Mouse (Mus musculus) midbrain, embryonic 13.5 days (tissue): ENCODE results near the gene Pik3cb. TPM values are rescaled to one million over a fixed set of nuclear protein-coding genes. Genes with fewer than 3 reads are reported as not detected.

ENCODE experiments used
- ATAC-seq: fragments of 200-750 bp; cut with Nextera tagmentation; 2 replicates; pipeline ENCODE4 v1.8.0; 2017; ENCODE audit warnings: mild to moderate bottlenecking, moderate TSS enrichment, moderate library complexity
- H3K27ac ChIP-seq: fragments of 300-500 bp; sonication (generic); 2 replicates; pipeline ENCODE4 v1.5.1; 2015; ENCODE audit warnings: inconsistent platforms, mild to moderate bottlenecking, moderate library complexity
- H3K27me3 ChIP-seq: fragments of 300-500 bp; sonication (generic); 2 replicates; pipeline ENCODE4 v1.6.1; 2015; ENCODE audit warnings: mild to moderate bottlenecking, inconsistent platforms
- H3K36me3 ChIP-seq: fragments of 300-500 bp; sonication (generic); 2 replicates; pipeline ENCODE4 v1.6.1; 2015; ENCODE audit warnings: mild to moderate bottlenecking, inconsistent platforms
- H3K4me1 ChIP-seq: fragments of 300-500 bp; sonication (generic); replicated peaks from 2 replicates; pipeline ENCODE4 v1.6.1; 2015; ENCODE audit warnings: inconsistent platforms
- H3K4me2 ChIP-seq: fragments of 300-500 bp; sonication (generic); replicated peaks from 2 replicates; pipeline ENCODE4 v1.6.1; 2015; ENCODE audit warnings: moderate library complexity, mild to moderate bottlenecking, inconsistent platforms
- H3K4me3 ChIP-seq: fragments of 300-500 bp; sonication (generic); replicated peaks from 2 replicates; pipeline ENCODE4 v1.5.1; 2015; ENCODE audit warnings: mild to moderate bottlenecking, inconsistent platforms
- H3K9ac ChIP-seq: fragments of 300-500 bp; sonication (generic); replicated peaks from 2 replicates; pipeline ENCODE4 v1.6.1; 2015; ENCODE audit warnings: mild to moderate bottlenecking, inconsistent platforms
- H3K9me3 ChIP-seq: fragments of 300-500 bp; sonication (generic); 2 replicates; pipeline ENCODE4 v1.6.1; 2016; ENCODE audit warnings: mild to moderate bottlenecking, inconsistent platforms
- WGBS: fragments of 180-500 bp; shearing (Covaris S2); methylation state at CpG from one replicate; pipeline ENCODE4 v1.1.7; 2015; 5-methylcytosine and 5-hydroxymethylcytosine counted together
- polyA plus RNA-seq: library from polyadenylated mRNA; unstranded; fragments of >200 nt; fragmentation: Nextera tagmentation; extraction: Ambion mirVana; gene quantifications from 2 replicates; pipeline ENCODE4 v1.2.1, GENCODE M21; 2015

The Pik3cb gene
- polyA plus RNA-seq, 1 experiment from 2014 or later, result 3.1 TPM

DNA sequence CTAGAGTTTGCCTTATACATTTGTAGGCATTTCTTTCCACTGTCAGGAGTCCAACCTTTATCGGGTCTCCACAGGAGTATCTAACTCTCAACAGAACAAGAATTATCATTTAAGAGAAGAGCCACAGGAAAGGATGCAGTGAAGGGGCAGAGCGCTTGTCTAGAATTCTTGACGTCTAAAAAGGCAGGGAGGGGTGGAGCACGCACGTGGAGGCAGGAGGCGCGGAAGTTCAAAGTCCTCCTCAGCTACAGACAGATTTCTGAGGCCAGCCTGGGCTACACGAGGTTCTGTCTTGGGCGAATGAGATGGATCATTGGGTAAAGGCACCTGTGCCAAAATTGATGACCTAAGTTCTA lies 23.7 kb upstream of the Pik3cb start:
- ATAC-seq, result no peak
- H3K27ac ChIP-seq, result no peak overlapping the region
- H3K27me3 ChIP-seq, result no peaks in the 10 kb centered on the region; the same call in 1 of the 2 replicates
- WGBS, result 48% methylated on average over 9 of the region's 9 CpGs
- H3K36me3 ChIP-seq, result no peaks in the 10 kb centered on the region
- no peak overlapping the region for H3K4me3 ChIP-seq
- peak overlapping the region; percentile 34 for H3K4me2 ChIP-seq
- peaks cover 6% of the 10 kb centered on the region for H3K4me1 ChIP-seq
- H3K9ac ChIP-seq, result no peak overlapping the region
- H3K9me3 ChIP-seq, result no peaks in the 10 kb centered on the region

DNA sequence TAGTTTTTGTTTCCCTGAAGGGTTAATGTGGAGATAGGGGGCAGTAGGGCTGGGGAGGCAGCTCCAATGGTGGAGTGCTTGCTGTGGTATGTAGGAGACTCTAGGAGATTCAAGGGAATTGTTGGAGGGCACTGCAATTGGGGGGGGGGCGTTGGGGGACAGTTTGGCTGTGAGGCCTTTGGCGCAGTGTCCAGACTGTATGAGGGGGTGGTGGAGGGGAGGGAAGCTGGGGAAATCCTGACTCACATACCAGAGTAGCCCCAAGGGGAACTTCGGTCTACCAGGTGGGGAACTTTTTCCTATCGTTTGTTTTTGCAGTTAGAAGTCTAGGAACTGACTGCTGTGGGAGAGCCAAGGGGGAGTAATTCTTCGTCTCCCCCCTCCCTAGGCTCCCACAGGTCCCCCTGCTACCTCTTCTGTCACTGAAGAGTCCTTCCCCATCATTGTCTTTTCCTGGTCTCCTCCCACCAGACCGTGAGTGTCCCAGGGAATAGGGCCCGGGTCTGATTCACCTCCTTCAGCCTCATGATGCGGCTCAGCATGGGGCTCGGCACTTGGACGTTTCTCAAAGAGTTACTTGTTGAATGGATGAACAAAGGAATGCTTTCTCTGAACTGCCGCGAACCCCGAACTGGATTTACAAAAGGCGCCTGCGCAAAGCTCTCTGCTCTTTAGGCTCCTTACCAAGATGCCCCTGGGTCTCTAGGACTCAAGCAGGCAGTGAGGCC lies 23.2 kb upstream of the Pik3cb start:
- Histone ChIP-seq H3K9me3 (no peaks in the 10 kb centered on the region), H3K27me3 (no peaks in the 10 kb centered on the region; the same call in 1 of the 2 replicates), H3K4me2 (peak overlapping the region; percentile 34), H3K4me3 (no peak overlapping the region; the same call in 1 of the 2 replicates), H3K4me1 (peaks cover 6% of the 10 kb centered on the region), H3K27ac (peak overlapping the region; percentile 47; the same call in 1 of the 2 replicates), H3K36me3 (no peaks in the 10 kb centered on the region), H3K9ac (no peak overlapping the region)
- 7% methylated on average over 15 of the region's 15 CpGs for WGBS
- ATAC-seq, result peak; percentile 77

DNA sequence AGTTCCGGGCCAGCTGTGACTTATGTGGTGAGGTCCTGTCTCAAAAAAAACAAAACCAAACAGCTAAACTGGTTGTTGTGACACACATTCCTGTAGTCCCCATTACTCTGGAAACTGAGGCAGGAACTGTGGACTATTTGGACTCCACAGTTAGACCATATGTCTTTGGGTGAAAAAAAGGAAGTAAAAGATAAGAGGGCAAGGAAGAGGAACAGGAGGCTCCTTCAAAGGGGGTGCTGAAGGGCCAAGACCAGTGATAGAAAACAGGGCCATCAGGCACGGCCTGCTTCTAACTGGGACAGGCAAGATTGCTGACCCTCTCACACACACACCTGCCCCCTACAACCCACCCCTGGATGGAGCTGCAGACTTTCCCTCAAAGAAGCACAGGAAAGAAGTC lies 22.4 kb upstream of the Pik3cb start:
- H3K27me3 ChIP-seq, result no peaks in the 10 kb centered on the region; the same call in 1 of the 2 replicates
- H3K4me2 ChIP-seq, result no peak overlapping the region
- H3K9me3 ChIP-seq, result no peaks in the 10 kb centered on the region
- peaks cover 6% of the 10 kb centered on the region for H3K4me1 ChIP-seq
- H3K9ac ChIP-seq, result no peak overlapping the region
- ATAC-seq, result no peak
- no peaks in the 10 kb centered on the region for H3K36me3 ChIP-seq
- H3K27ac ChIP-seq, result no peak overlapping the region
- no peak overlapping the region for H3K4me3 ChIP-seq
- WGBS, result 88% methylated on average over 2 of the region's 2 CpGs

DNA sequence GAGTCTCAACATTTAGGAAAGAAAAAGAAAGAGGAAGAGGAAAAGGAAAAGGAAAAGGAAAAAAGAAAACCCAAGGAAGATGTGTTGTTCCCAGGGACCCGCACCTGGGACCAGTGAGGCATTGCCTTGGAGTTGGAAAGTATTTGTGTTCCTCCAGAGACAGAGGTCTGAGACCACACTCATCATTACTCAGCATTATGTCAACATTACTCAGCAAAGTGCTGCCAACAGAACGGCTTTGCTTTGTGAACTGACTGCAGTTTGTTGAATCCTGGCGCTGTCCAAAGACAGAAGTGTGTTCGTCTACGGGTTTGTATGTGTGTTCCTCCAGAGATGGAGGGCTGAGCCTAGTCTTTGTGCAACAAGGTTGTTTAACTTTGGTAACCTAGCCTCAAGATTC lies 20.4 kb upstream of the Pik3cb start:
- H3K9me3 ChIP-seq, result no peaks in the 10 kb centered on the region
- H3K4me1 ChIP-seq, result peaks cover 6% of the 10 kb centered on the region
- H3K4me2 ChIP-seq, result no peak overlapping the region
- 91% methylated on average over 5 of the region's 5 CpGs for WGBS
- H3K27me3 ChIP-seq, result no peaks in the 10 kb centered on the region; the same call in 1 of the 2 replicates
- H3K36me3 ChIP-seq, result no peaks in the 10 kb centered on the region
- H3K9ac ChIP-seq, result no peak overlapping the region
- H3K4me3 ChIP-seq, result no peak overlapping the region
- no peak for ATAC-seq
- H3K27ac ChIP-seq, result no peak overlapping the region

DNA sequence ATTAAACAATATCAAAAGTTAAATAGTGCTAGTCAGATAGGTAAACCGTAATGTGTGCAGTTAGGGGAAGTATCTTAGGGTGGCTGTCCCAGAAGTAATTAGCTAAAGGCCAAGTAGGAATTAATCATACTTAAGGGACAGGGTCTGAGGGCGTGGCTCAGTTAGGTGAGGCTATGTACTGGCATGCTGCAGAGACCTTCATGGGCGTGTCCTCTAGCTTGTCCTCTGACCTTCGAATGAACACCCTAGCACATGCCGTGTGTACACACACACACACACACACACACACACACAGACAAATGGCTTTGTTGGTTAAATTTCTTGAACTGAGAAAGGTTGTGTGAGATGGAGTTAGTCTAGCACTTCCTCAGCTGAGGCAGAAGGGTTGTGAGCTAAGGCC lies 19.5 kb upstream of the Pik3cb start:
- ATAC-seq, result no peak
- WGBS, result 89% methylated on average over 5 of the region's 5 CpGs
- no peak overlapping the region for H3K4me3 ChIP-seq

DNA sequence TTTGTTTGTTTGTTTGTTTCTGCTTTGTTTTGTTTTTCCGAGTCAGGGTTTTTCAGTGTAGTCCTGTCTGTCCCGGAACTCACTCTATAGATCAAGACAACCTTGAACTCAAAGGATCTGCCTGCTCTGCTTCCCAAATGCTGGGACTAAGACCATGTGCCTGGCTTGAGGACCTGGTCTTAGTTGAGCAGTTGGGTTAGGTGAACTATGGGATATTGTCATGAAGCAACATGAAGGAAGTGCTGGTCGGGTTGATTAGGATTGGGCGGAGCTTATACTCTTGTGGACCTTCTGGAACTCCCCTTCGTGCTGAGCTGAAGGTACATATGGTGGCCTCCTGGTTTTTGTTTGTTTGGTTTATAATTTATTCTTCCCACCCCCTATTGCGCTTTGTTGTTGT lies 18.3 kb upstream of the Pik3cb start:
- Histone ChIP-seq H3K27ac (no peak overlapping the region), H3K4me3 (no peak overlapping the region), H3K4me1 (peaks cover 3% of the 10 kb centered on the region), H3K4me2 (no peak overlapping the region), H3K9ac (no peak overlapping the region), H3K27me3 (no peaks in the 10 kb centered on the region), H3K36me3 (no peaks in the 10 kb centered on the region), H3K9me3 (no peaks in the 10 kb centered on the region)
- ATAC-seq, result no peak
- 86% methylated on average over 6 of the region's 6 CpGs for whole genome bisulfite sequencing

More for the DNA sequence above, 19.5 kb upstream of the Pik3cb start:
- Histone ChIP-seq H3K9ac (no peak overlapping the region), H3K4me1 (peaks cover 6% of the 10 kb centered on the region), H3K27me3 (no peaks in the 10 kb centered on the region; the same call in 1 of the 2 replicates), H3K27ac (no peak overlapping the region), H3K36me3 (no peaks in the 10 kb centered on the region), H3K9me3 (no peaks in the 10 kb centered on the region), H3K4me2 (no peak overlapping the region)

DNA sequence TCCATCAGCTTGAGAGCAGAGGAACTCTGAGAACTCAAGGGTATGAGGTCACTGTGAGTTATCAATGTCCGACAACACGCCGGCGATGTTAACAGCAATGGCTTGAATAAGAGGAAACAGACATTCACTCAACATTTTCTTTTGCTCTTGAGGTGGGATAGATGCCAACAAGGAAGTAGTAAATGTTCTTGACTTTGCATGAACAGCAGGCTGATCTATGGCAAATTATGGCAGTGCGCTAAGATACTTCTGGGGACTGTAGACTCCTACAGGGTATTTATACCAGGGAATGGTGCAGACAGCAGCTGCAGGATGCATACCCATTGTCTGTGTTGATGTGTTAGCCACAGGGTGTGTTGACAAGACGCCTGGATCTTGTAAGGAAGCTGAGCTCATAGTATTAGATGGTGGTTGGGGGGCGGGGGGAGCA lies 17.8 kb upstream of the Pik3cb start:
- H3K4me2 ChIP-seq, result no peak overlapping the region
- H3K36me3 ChIP-seq, result no peaks in the 10 kb centered on the region
- no peaks in the 10 kb centered on the region for H3K9me3 ChIP-seq
- H3K27me3 ChIP-seq, result no peaks in the 10 kb centered on the region
- WGBS, result 85% methylated on average over 7 of the region's 7 CpGs
- H3K4me3 ChIP-seq, result no peak overlapping the region
- H3K27ac ChIP-seq, result no peak overlapping the region
- no peak for ATAC-seq
- H3K9ac ChIP-seq, result no peak overlapping the region
- H3K4me1 ChIP-seq, result peaks cover 4% of the 10 kb centered on the region

DNA sequence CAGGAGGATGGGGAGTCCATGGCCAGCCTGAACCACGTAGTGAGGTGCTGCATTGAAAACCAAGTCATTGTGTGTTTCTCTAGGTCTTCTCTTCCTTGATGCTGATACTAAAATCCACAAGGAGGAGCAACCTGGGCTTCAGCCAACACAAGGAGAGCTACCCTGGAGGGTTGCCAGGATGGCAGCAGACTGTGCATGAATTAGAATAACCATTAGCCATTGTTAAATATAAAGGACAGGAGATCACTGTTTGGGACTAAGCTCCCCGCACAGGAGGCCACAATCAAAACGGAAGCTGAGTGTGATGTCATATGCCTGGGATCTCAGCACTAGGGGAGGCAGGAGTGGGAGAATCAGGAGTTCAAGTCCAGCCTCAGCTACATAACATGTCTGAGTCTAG lies 13.2 kb upstream of the Pik3cb start:
- Histone ChIP-seq H3K36me3 (no peaks in the 10 kb centered on the region), H3K4me1 (peaks cover 9% of the 10 kb centered on the region), H3K4me2 (no peak overlapping the region), H3K27ac (0 out of 2 replicates have a peak overlapping the region, but pooled peaks have one; percentile 64), H3K4me3 (no peak overlapping the region), H3K9me3 (no peaks in the 10 kb centered on the region), H3K27me3 (no peaks in the 10 kb centered on the region), H3K9ac (no peak overlapping the region)
- WGBS, result 19% methylated on average over 3 of the region's 3 CpGs
- ATAC-seq, result peak; percentile 58; the same call in 1 of the 2 replicates

DNA sequence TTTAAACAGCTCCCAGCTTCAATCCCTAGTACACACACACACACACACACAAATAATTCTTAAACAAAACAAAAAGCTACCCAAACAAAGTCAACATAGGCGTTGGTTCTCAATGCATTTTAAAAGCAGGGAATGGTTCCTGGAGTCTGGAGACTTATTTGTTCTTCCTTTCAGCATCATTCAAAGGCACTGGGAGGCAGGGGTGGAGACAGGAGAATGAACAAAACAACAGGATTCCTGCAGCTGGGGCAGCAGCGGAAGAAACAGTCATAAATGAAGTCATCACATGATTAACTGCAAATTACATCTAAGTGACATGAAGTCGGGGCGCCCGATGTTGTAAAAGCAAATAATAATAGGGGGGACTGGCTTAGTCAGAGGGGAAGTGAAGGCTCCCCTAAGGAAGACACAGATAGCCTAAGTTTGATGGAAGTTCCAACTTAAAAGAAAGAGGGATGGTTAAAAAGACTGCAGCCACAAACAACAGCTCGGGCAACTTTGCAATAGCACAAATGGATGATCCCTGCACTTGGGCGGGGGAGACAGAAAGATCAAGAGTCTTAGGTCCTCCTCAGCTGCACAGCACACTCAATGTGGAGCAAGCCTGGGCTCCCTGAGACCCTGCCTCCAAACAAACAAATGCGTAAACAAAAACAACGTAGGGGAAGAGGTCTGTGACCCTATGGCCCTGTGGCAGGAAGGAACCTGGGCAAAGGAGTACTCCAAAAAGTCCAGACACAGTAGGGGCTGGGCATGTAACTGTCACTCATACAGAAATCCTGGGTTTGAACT lies 12.5 kb upstream of the Pik3cb start:
- 30% methylated on average over 9 of the region's 9 CpGs for WGBS
- no peak for ATAC-seq
- Histone ChIP-seq H3K27ac (peak overlapping the region; percentile 64), H3K9ac (no peak overlapping the region), H3K36me3 (no peaks in the 10 kb centered on the region), H3K27me3 (no peaks in the 10 kb centered on the region), H3K9me3 (no peaks in the 10 kb centered on the region), H3K4me2 (no peak overlapping the region), H3K4me3 (no peak overlapping the region), H3K4me1 (peaks cover 9% of the 10 kb centered on the region)

DNA sequence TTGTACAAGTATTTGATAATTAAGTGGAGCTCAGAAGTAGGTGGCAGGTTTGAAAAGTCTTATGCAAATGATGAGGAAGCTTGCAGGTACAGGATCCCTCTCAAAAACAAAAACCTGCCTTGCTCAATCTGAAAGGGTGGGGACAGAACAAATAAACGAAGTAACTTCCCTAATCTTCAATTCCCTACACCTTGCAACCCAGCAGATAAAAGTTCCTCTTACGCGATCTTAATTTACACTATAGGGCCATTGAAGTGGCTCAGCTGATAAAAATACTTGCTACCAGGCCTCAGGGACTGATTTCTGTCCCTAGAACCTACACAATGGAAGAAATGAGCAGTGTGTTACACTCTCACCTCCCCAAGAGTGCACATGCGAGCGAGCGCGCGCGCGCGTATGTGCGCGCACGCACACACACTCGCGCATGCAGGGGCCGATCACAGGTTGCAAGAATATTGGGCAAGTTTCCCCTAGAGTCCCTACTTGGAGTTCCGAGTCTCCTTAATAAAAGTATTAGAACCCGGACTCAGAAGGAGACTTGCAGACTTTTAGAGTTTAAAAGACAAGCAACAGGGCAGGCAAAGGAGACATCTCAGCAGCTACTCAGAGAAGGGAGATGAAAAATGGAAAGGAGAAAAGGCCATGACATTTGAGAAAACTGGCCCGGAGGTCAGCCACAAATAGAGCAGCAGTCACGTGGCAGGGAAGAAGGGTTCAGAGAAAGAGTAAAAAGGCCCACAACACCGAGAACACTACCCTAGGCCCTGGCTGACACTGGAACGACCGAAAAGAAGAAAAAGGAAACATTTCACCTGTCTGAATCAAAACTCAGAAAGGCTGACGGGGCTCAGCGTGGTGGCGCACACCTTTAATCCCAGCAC lies 6.7 kb upstream of the Pik3cb start:
- H3K27me3 ChIP-seq, result peaks cover 8% of the 10 kb centered on the region
- H3K4me3 ChIP-seq, result no peak overlapping the region
- no peaks in the 10 kb centered on the region for H3K9me3 ChIP-seq
- H3K9ac ChIP-seq, result no peak overlapping the region
- ATAC-seq, result no peak
- no peaks in the 10 kb centered on the region for H3K4me1 ChIP-seq
- H3K27ac ChIP-seq, result no peak overlapping the region
- 81% methylated on average over 27 of the region's 27 CpGs for WGBS
- H3K4me2 ChIP-seq, result no peak overlapping the region
- no peaks in the 10 kb centered on the region for H3K36me3 ChIP-seq

DNA sequence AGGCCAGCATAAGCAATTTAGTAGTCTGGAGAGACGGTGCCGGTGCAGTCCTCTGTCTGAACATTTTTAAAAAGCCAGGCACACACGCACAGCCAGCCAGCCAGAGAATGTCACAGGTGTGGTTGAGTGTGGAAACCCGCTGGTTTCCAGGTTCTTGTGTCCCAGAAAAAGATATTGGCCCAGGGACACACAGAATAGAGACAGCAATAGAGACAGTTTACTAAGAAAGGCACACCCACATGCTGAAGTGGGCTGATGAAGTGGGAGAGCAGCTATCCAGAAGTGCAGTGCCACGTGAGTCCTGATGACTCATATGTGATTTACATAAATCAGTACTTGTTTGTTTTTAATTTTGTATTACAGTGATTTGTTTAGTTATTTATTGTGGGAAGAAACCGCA lies 5.3 kb upstream of the Pik3cb start:
- Histone ChIP-seq H3K27ac (no peak overlapping the region), H3K27me3 (peaks cover 17% of the 10 kb centered on the region), H3K4me2 (no peak overlapping the region), H3K4me3 (no peak overlapping the region), H3K9me3 (no peaks in the 10 kb centered on the region), H3K9ac (no peak overlapping the region), H3K4me1 (peaks cover 6% of the 10 kb centered on the region), H3K36me3 (no peaks in the 10 kb centered on the region)
- WGBS, result 65% methylated on average over 6 of the region's 6 CpGs
- no peak for ATAC-seq
